Mouse (Mus musculus) midbrain, postnatal 0 days (tissue): ENCODE data around the gene Il17c. TPM values are rescaled to one million over a fixed set of nuclear protein-coding genes. Genes with fewer than 3 reads are reported as not detected.

ENCODE experiments used
- ATAC-seq: fragments of 200-750 bp; cut with Nextera tagmentation; 2 replicates; pipeline ENCODE4 v1.8.0; 2017; ENCODE audit warnings: moderate number of reproducible peaks, mild to moderate bottlenecking, moderate TSS enrichment, moderate library complexity; ENCODE audit not compliant: low FRiP score
- DNase-seq: peaks from one replicate; pipeline ENCODE4 v3.0.0-alpha.2; 2015; ENCODE audit warnings: low spot score
- H3K27ac ChIP-seq: fragments of 300-500 bp; sonication (generic); 2 replicates; pipeline ENCODE4 v1.5.1; 2014; ENCODE audit warnings: low read depth, mild to moderate bottlenecking, low read length, mixed read lengths
- H3K27me3 ChIP-seq: fragments of 300-500 bp; sonication (generic); 2 replicates; pipeline ENCODE4 v1.6.1; 2014; ENCODE audit warnings: low read length, control low read depth, mixed read lengths; ENCODE audit not compliant: insufficient read depth
- H3K36me3 ChIP-seq: fragments of 300-500 bp; sonication (generic); 2 replicates; pipeline ENCODE4 v1.6.1; 2014; ENCODE audit warnings: low read length, control low read depth, mixed read lengths; ENCODE audit not compliant: insufficient read depth
- H3K4me1 ChIP-seq: fragments of 300-500 bp; sonication (generic); 2 replicates; pipeline ENCODE4 v1.6.1; 2014; ENCODE audit warnings: mild to moderate bottlenecking, control low read depth, antibody characterized with exemption, low read length, mixed read lengths; ENCODE audit not compliant: insufficient read depth
- H3K4me2 ChIP-seq: fragments of 300-500 bp; sonication (generic); 2 replicates; pipeline ENCODE4 v1.6.1; 2014; ENCODE audit warnings: low read depth, mild to moderate bottlenecking, low read length, mixed read lengths; ENCODE audit not compliant: poor library complexity, severe bottlenecking
- H3K4me3 ChIP-seq: fragments of 300-500 bp; sonication (generic); 2 replicates; pipeline ENCODE4 v1.5.1; 2014; ENCODE audit warnings: low read depth, mild to moderate bottlenecking, low read length, moderate library complexity
- H3K9ac ChIP-seq: fragments of 300-500 bp; sonication (generic); replicated peaks from 2 replicates; pipeline ENCODE4 v1.6.1; 2014; ENCODE audit warnings: mild to moderate bottlenecking, low read length, moderate library complexity, mixed read lengths; ENCODE audit not compliant: poor library complexity, severe bottlenecking
- H3K9me3 ChIP-seq: fragments of 300-500 bp; sonication (generic); 2 replicates; pipeline ENCODE4 v1.6.1; 2016; ENCODE audit warnings: low read length, control low read depth
- CTCF ChIP-seq: IDR thresholded peaks from 2 replicates; pipeline ENCODE4 v1.5.1; 2016; ENCODE audit warnings: antibody characterized with exemption, mild to moderate bottlenecking
- WGBS: fragments of 180-500 bp; shearing (Covaris S2); extraction: QIAGEN DNeasy Blood & Tissue Kit; methylation state at CpG from one replicate; pipeline ENCODE4 v1.1.7; 2014; 5-methylcytosine and 5-hydroxymethylcytosine counted together
- polyA plus RNA-seq: library from polyadenylated mRNA; unstranded; fragments of >200 nt; fragmentation: Nextera tagmentation; extraction: Ambion mirVana; gene quantifications from 2 replicates; pipeline ENCODE4 v1.2.1, GENCODE M21; 2015
- total RNA-seq: library from RNA; depleted of rRNA; stranded (reverse); fragments of >200 nt; gene quantifications from 2 replicates; pipeline ENCODE4 v1.2.3, GENCODE M21; 2014

The Il17c gene
- total and polyA plus RNA-seq, 2 experiments from 2014 or later = 0.37 TPM; not detected in 1

GRCm38 (mm10) chr8:122407678-122408077, 14.1 kb upstream of the Il17c start:
- no peaks in the 10 kb centered on the region for H3K9me3 ChIP-seq
- no peak overlapping the region for H3K4me2 ChIP-seq
- H3K9ac ChIP-seq = no peak overlapping the region
- H3K4me1 ChIP-seq = no peaks in the 10 kb centered on the region
- TF ChIP-seq CTCF = no peak
- ATAC-seq (no peak), DNase-seq (no peak)
- H3K36me3 ChIP-seq = peaks cover 82% of the 10 kb centered on the region
- 97% methylated on average over 7 of the region's 7 CpGs for WGBS
- H3K27ac ChIP-seq = no peak overlapping the region
- no peaks in the 10 kb centered on the region for H3K27me3 ChIP-seq
- no peak overlapping the region for H3K4me3 ChIP-seq

DNA sequence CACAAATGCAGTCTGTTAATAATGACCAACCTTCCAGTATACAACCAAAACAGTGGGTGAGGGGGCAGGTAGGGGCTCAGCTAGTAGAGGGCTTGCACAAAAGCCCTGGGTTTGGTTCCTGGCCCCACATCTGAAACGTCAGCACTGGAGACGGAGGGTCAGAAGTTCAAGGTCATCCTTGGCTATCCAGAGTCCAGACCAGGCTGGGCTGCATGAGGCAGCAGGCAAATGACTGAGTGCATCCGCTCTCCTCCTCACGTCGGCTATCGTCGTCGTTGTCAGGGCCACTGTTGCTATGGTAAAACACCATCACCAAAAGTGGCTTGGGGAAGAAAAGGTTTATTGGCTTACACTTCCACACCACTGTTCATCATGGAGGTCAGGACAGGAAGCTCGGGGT, 7.5 kb upstream of the Il17c start:
- ATAC-seq = no peak
- no peak for TF ChIP-seq CTCF

DNA sequence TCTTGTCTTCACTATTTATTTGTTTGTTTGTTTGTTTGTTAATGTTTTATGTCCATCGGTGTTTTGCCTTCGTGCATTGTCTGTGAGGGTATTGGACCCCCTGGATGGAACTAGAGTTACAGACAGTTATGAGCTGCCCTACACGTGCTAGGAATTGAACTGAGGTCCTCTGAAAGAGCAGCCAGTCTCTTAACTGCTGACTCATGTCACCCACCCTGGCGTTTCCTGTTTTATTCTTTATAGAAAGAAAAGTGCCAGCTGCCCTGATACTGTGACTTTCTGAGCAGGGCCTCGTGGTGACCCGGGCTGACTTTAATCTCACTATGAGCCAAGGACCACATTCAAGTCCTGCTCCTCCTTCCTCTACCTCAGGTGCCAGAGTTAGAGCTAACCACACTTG, 6.3 kb upstream of the Il17c start:
- 90% methylated on average over 6 of the region's 6 CpGs for WGBS
- Histone ChIP-seq H3K36me3 (peaks cover 69% of the 10 kb centered on the region), H3K4me3 (no peak overlapping the region), H3K27ac (no peak overlapping the region), H3K9me3 (no peaks in the 10 kb centered on the region), H3K27me3 (no peaks in the 10 kb centered on the region), H3K4me2 (no peak overlapping the region), H3K4me1 (no peaks in the 10 kb centered on the region), H3K9ac (no peak overlapping the region)
- no peak for TF ChIP-seq CTCF
- DNase-seq (no peak), ATAC-seq (no peak)

More for the DNA sequence above, 7.5 kb upstream of the Il17c start:
- no peak overlapping the region for H3K4me3 ChIP-seq
- H3K36me3 ChIP-seq = peaks cover 81% of the 10 kb centered on the region
- H3K4me2 ChIP-seq = no peak overlapping the region
- DNase-seq = no peak
- H3K4me1 ChIP-seq = no peaks in the 10 kb centered on the region
- WGBS = 87% methylated on average over 9 of the region's 9 CpGs
- H3K9me3 ChIP-seq = no peaks in the 10 kb centered on the region
- no peaks in the 10 kb centered on the region for H3K27me3 ChIP-seq
- no peak overlapping the region for H3K9ac ChIP-seq
- no peak overlapping the region for H3K27ac ChIP-seq

GRCm38 (mm10) chr8:122419881-122420555, 1.8 kb upstream of the Il17c start:
- 58% methylated on average over 9 of the region's 9 CpGs for WGBS

GRCm38 (mm10) chr8:122423217-122423616, 1.4 kb downstream of the Il17c start:
- Histone ChIP-seq H3K4me1 (no peaks in the 10 kb centered on the region), H3K36me3 (peaks cover 3% of the 10 kb centered on the region), H3K27me3 (no peaks in the 10 kb centered on the region), H3K27ac (no peak overlapping the region), H3K4me2 (no peak overlapping the region), H3K4me3 (no peak overlapping the region), H3K9ac (no peak overlapping the region), H3K9me3 (no peaks in the 10 kb centered on the region)
- DNase-seq (no peak), ATAC-seq (no peak)
- 87% methylated on average over 24 of the region's 24 CpGs for WGBS
- TF ChIP-seq CTCF = no peak

More at GRCm38 (mm10) chr8:122419881-122420555, 1.8 kb upstream of the Il17c start:
- Histone ChIP-seq H3K9me3 (no peaks in the 10 kb centered on the region), H3K4me1 (no peaks in the 10 kb centered on the region), H3K27ac (no peak overlapping the region), H3K4me3 (no peak overlapping the region), H3K4me2 (no peak overlapping the region), H3K27me3 (no peaks in the 10 kb centered on the region), H3K9ac (no peak overlapping the region), H3K36me3 (peaks cover 28% of the 10 kb centered on the region)
- DNase-seq (peak; percentile 72), ATAC-seq (no peak)
- no peak for TF ChIP-seq CTCF

- no peaks in the 10 kb centered on the region; the same call in 1 of the 2 replicates for H3K36me3 ChIP-seq
- no peak overlapping the region for H3K4me3 ChIP-seq
- H3K27me3 ChIP-seq = no peaks in the 10 kb centered on the region
- no peak overlapping the region for H3K27ac ChIP-seq
- WGBS = 64% methylated on average over 5 of the region's 5 CpGs
- H3K4me2 ChIP-seq = no peak overlapping the region
- ATAC-seq (no peak), DNase-seq (peak; percentile 38)
- no peak for TF ChIP-seq CTCF
- no peaks in the 10 kb centered on the region for H3K9me3 ChIP-seq
- no peaks in the 10 kb centered on the region for H3K4me1 ChIP-seq
- H3K9ac ChIP-seq = no peak overlapping the region
Measured at GRCm38 (mm10) chr8:122423659-122424058, 1.8 kb downstream of the Il17c start.
